Mouse (Mus musculus): ENCODE measurements at regions not wholly inside any gene's neighbourhood (a gene's known extent, or its start where the extent isn't known, plus 50 kb on each side); places are given as distances from the start of the nearest gene placed in this dataset.

DNA sequence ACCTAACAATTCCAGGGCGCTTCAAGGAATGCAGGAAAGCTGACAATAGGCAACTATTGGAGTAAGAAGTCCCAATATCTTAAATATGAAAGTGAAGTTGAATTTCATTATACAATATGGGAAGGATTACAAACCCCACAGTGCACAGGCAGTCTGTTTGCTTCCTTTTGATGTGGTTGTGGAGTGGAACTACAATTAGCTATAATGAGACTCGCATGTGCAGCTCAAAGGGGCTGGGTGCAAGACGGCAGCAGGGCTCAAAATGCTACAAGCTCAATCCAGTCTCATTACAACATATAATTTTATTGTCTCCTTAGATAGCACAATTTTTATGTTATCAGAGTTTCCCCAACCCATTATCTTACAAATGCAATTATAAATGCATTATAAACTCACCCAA, 54.7 kb upstream of the Ccser1 start:
- no peak for DNase-seq (ENCODE audit: low read depth, low spot score)

DNA sequence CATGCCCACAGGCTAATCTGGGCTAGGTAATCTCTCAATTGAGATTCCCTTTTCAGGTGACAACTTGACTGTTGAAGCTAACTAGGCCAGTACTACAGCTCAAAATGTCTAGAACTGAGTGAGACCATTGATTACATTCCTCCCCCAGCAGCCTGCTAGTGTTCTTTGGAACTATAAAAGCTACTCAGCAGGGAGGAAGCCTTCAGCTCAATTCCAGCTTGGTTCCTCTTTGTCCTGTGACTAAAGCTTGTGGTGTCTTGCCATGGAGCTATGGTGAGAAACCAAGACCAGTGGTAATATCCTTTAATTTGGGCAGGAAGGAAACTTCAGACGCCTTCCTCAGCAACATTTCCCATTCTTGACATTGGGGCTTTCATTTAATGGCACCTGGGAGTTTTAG, 52.9 kb upstream of the Ccser1 start:
- DNase-seq (ENCODE audit: low read depth, low spot score) = no peak

GRCm38 (mm10) chr6:61128211-61128610, 51.9 kb upstream of the Ccser1 start:
- DNase-seq (ENCODE audit: low read depth, low spot score) = no peak
